Mouse (Mus musculus): Measurements from ENCODE around the gene Ankrd44.

The Ankrd44 gene

GRCm38 (mm10) chr1:54925971-54926771, at the start of gene Ankrd44:
Gene Ankrd44, minus strand, starts transcription at chr1:54926387.
- TF ChIP-seq GATA4 (IDR thresholded peaks at IDR 0.05; ENCODE audit: insufficient replicate concordance, low read length) = no peak

GRCm38 (mm10) chr1:54971687-54972404, 45.7 kb upstream of the Ankrd44 start:
- no peak for TF ChIP-seq GATA4 (IDR thresholded peaks at IDR 0.05; ENCODE audit: insufficient replicate concordance, low read length)

DNA sequence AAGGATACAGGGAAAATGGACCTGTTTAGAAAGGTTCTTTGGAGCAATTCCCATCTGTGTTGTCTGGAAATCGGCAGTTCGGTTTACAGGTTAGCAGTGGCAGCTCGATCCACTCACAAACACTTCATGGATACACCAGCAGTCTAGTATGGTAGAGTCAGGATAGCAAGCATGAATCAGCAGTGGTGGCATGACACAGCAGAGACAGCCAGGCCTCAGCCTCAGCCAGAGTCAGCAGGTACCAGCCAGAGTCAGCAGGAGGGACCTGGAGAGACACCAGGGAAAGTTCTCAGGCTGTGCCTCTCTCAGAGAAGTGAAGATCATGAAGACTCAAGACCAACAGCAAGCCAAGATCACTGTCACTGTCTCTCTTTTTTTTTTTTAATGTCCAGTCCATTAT, 40.7 kb upstream of the Ankrd44 start:
- no peak for TF ChIP-seq GATA4 (IDR thresholded peaks at IDR 0.05; ENCODE audit: insufficient replicate concordance, low read length)

DNA sequence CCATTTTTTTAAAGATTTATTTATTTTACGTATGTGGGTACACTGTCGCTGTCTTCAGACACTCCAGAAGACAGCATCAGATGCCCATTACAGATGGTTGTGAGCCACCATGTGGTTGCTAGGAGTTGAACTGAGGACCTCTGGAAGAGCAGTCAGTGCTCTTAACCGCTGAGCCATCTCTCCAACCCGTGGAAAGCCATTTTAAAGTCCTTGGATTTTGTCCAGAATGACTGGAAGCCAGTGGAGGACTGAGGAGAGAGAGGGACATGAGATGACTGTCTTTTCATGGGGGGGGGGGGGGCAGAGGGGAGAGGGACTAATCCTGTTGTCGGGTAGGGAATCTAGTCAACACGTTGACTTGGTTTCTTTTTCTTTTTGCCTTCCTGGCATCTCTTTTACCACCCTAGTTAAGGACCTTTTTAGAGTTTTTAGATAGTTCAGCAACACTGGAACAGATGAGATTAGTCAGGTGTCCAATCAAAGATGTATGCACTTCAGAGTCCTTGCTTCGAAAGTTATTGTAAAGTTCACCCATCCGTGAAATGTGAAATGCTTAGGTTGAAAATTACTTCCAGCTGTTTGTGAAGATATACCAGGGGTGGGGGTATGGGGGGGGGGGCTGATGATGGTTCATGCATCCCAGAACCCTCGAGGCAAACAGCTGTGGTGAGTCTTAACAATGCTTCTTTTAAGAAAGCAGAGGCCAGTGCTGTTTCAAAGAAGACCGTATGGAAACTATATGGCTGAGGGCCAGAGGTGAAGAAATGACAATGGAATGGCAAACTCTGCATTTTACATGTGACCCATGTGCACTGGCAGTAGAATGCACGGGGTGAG, 39.2 kb upstream of the Ankrd44 start:
- no peak for TF ChIP-seq GATA4 (IDR thresholded peaks at IDR 0.05; ENCODE audit: insufficient replicate concordance, low read length)

DNA sequence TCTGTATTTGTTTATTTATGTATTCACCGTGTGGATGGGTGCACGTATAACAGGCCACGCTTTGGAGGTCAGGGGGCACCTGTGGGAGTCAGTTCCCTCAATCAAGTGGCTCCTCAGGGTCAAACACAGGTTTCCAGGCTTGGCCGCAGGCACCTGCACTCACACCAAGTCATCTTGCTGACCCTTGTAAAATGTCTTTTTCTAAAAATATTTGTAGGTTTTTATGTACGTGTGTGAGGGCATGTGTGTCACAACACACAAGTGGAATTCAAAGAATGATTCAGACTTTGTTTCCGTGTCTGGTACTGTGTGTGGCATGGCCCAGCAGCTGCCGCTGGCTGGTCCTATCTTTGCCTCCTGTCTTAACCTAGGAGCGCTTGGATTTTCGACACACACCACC, 35.5 kb upstream of the Ankrd44 start:
- no peak for TF ChIP-seq GATA4 (IDR thresholded peaks at IDR 0.05; ENCODE audit: insufficient replicate concordance, low read length)

GRCm38 (mm10) chr1:54960613-54961165, 34.5 kb upstream of the Ankrd44 start:
- TF ChIP-seq GATA4 (IDR thresholded peaks at IDR 0.05; ENCODE audit: insufficient replicate concordance, low read length) = no peak

- no peak for TF ChIP-seq GATA4 (IDR thresholded peaks at IDR 0.05; ENCODE audit: insufficient replicate concordance, low read length)
These were observed 32.3 kb upstream of the Ankrd44 start for GRCm38 (mm10) chr1:54958525-54958924.

GRCm38 (mm10) chr1:54954856-54955255, 28.7 kb upstream of the Ankrd44 start:
- TF ChIP-seq GATA4 (IDR thresholded peaks at IDR 0.05; ENCODE audit: insufficient replicate concordance, low read length) = no peak

DNA sequence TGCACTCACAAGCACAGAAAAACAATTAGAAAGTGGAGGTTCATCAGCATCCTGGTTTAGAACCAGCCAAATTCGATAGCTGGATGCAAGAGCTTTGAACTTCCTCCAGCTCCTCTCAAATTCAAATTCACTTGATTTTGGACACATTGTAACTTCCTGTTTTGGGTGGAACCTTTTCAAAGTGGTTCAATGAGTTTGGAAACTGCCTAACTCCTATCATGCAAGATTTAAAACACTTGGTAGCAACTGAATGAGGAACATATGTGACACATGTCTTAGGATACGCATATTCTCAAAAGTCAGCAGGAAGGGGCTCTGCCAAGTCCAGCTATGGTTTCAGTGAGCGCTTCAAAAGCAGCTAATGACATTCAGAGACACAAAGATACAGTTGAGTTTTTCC, 18.5 kb upstream of the Ankrd44 start:
- no peak for TF ChIP-seq GATA4 (IDR thresholded peaks at IDR 0.05; ENCODE audit: insufficient replicate concordance, low read length)

GRCm38 (mm10) chr1:54935466-54935865, 9.3 kb upstream of the Ankrd44 start:
- TF ChIP-seq GATA4 (IDR thresholded peaks at IDR 0.05; ENCODE audit: insufficient replicate concordance, low read length) = no peak

DNA sequence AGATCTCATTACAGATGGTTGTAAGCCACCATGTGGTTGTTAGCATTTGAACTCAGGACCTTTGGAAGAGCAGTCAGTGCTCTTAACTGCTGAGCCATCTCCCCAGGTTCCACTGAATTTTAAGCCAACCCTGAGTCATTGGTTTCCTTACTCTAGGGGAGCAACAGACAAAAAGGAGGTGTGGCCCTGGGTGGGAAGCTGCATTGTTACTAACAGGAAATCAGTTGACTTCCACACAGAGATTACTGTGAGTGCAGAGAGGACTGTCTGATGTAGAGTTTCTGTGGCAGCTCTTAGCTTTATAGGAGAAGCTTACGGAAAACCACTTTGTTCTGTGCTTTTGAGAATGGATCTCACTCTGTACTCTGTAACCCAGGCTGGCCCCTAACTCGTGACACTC, 8.7 kb upstream of the Ankrd44 start:
- peak; percentile 80; the same call in 1 of the 2 replicates for TF ChIP-seq GATA4 (IDR thresholded peaks at IDR 0.05; ENCODE audit: insufficient replicate concordance, low read length)

DNA sequence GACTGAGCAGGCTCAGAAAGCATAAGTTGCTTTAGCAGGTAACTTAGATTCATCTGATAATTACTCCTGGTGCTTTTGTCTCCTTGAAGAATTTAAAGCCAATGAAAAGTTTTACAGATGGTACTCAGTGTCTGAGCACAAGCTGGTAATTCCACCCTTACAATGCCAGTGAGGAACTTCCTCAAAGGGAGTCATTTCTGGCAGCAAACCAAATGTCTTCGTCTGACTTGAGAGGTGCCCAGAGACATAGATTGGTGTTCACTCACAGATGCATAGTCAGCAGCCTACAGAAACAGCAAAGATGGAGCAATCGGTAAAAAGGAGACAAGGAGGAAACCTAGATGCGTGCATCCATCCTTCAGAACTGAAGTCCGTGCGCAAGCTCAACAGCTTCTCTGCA, 7.5 kb upstream of the Ankrd44 start:
- no peak for TF ChIP-seq GATA4 (IDR thresholded peaks at IDR 0.05; ENCODE audit: insufficient replicate concordance, low read length)

DNA sequence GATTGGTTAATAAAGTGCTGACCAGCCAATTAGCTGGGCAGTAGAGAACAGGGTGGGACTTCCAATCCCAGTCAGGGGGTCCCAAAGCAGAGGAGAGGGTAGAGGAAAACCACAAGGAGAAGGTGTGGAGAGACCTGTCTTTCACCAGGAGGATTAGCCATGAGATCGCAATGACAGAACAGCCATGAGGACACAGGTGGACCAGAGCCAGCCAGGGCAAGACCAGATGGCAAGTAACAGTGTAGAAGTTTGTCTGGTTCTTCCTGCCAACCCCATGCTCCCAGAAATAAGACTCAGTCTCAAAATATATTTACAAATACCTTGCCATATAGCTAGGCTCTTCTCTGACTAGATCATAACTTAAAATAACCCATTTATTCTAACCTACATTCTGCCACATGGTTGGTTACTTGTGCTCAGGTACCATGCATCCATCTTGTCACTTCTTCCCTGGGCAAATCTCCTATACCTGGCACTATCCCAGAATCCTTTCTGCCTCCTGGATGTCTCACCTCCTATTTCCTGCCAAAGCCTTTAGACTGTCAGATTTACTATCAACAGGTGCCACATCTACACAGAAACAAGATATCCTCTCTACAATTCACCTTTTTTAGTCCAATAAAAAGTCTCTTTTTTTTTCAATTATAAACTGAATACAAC, 6.4 kb upstream of the Ankrd44 start:
- TF ChIP-seq GATA4 (IDR thresholded peaks at IDR 0.05; ENCODE audit: insufficient replicate concordance, low read length) = no peak

DNA sequence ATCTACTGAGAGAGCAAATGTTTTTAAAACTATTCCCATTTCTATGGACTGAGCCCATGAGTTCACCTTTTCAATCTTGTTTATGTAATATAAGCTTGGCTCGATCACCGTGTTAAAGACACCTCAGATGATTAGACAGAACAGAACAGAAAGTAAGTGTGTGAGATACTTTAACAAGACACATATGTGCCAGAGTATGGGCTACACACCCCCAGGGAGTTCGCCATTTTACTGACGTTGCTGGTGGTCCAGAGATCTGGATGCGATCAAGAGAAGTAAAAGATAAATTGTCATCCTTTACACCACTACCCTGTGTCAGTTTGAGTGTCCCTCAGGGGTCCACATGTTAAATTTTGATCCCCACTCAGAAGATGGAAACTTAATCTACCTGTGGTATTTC, 5.0 kb upstream of the Ankrd44 start:
- TF ChIP-seq GATA4 (IDR thresholded peaks at IDR 0.05; ENCODE audit: insufficient replicate concordance, low read length) = no peak

All from liver, adult (tissue).